26 mouse cellular contexts compared by ENCODE assay signal in genomic region chr8:122779255-122779654, GRCm38 (mm10). TPM values are rescaled to one million over a fixed set of nuclear protein-coding genes. Genes with fewer than 3 reads are reported as not detected.
A peak's percentile ranks its signal among the peaks of the same experiment; 100 is the strongest.
DNase-seq lines count a peak whose midpoint lies in the region; ATAC-seq and TF ChIP-seq lines count a peak whose summit lies in the region.
"Had no signal": no experiment of that assay in that cellular context is flagged by ENCODE, and none has a peak within 500 bp of the region (broad histone marks: within the 10 kb centered on the region; RNA-seq: fewer than 3 reads in every experiment).

No protein-coding gene starts in this region.

- no peak for TF ChIP-seq CTCF in heart, postnatal 0 days (IDR thresholded peaks at IDR 0.05; ENCODE audit: low read depth)
- no peak for TF ChIP-seq CTCF in heart, adult 2 months (IDR thresholded peaks at IDR 0.05)
- no peak for TF ChIP-seq CTCF in layer of hippocampus, adult 2 months (conservative IDR thresholded peaks at IDR 0.05)

- TF ChIP-seq EP300 in heart, postnatal 0 days (IDR thresholded peaks at IDR 0.05; ENCODE audit: low read depth): no peak
- no peak for TF ChIP-seq EP300 in heart, adult 2 months (IDR thresholded peaks at IDR 0.05; ENCODE audit: insufficient read depth, low read depth, low read length)

- H3K9ac ChIP-seq in heart, postnatal 0 days (replicated peaks; ENCODE audit: low read depth, low read length): 0 out of 2 replicates have a peak overlapping the region, but pooled peaks have one; percentile 7
- no peak overlapping the region for H3K9ac ChIP-seq in heart, adult 2 months (ENCODE audit: low read depth, low read length)
- no peak overlapping the region for H3K9ac ChIP-seq in liver, embryonic 16.5 days (ENCODE audit: low read depth, low read length)
- H3K9ac ChIP-seq: embryonic facial prominence, embryonic 12.5 days; embryonic facial prominence, embryonic 15.5 days; hindbrain, embryonic 14.5 days had no signal

- H3K4me1 ChIP-seq in erythroblast, embryonic 14.5 days (ENCODE audit: control insufficient read depth): peaks cover 63% of the 10 kb centered on the region
- H3K4me1 ChIP-seq in heart, postnatal 0 days (ENCODE audit: control insufficient read depth, insufficient read depth): peaks cover 5% of the 10 kb centered on the region
- H3K4me1 ChIP-seq in heart, adult 2 months (ENCODE audit: control insufficient read depth, insufficient read depth, low read length): peaks cover 3% of the 10 kb centered on the region
- peaks cover 76% of the 10 kb centered on the region for H3K4me1 ChIP-seq in megakaryocyte, embryonic 14.5 days
- H3K4me1 ChIP-seq in liver, embryonic 16.5 days (ENCODE audit: control insufficient read depth, low read depth, low read length): peaks cover 3% of the 10 kb centered on the region

- no peak for ATAC-seq in erythroblast, adult 5-6 weeks (replicated peaks; ENCODE audit: low FRiP score, poor library complexity, severe bottlenecking)
- ATAC-seq in heart, postnatal 0 days (ENCODE audit: insufficient read depth, low read depth): no peak
- ATAC-seq in megakaryocyte, adult 5-6 weeks (ENCODE audit: poor library complexity, severe bottlenecking): no peak
- ATAC-seq in liver, embryonic 16.5 days (ENCODE audit: low read depth): peak; percentile 37; the same call in 1 of the 2 replicates
- ATAC-seq: forebrain, embryonic 14.5 days; hindbrain, postnatal 0 days; inflammation-experienced regulatory T-cells, adult 6 months; Patski had no signal

- H3K79me2 ChIP-seq in heart, adult 2 months (replicated peaks; ENCODE audit: control insufficient read depth, insufficient read depth, low read length): no peaks in the 10 kb centered on the region

- H3K9me3 ChIP-seq in erythroblast, embryonic 14.5 days (ENCODE audit: control insufficient read depth, low read length): no peaks in the 10 kb centered on the region
- no peaks in the 10 kb centered on the region for H3K9me3 ChIP-seq in heart, postnatal 0 days (replicated peaks; ENCODE audit: control insufficient read depth, low read length)
- no peaks in the 10 kb centered on the region for H3K9me3 ChIP-seq in megakaryocyte, embryonic 14.5 days
- H3K9me3 ChIP-seq in liver, embryonic 16.5 days (replicated peaks; ENCODE audit: control insufficient read depth, low read length): no peaks in the 10 kb centered on the region
- H3K9me3 ChIP-seq: embryonic facial prominence, embryonic 12.5 days; embryonic facial prominence, embryonic 15.5 days; forebrain, embryonic 10.5 days; heart, embryonic 10.5 days had no signal

- peaks cover 17% of the 10 kb centered on the region for H3K27me3 ChIP-seq in erythroblast, embryonic 14.5 days (ENCODE audit: control insufficient read depth)
- no peaks in the 10 kb centered on the region for H3K27me3 ChIP-seq in heart, postnatal 0 days (ENCODE audit: control insufficient read depth, insufficient read depth, low read length)
- no peaks in the 10 kb centered on the region for H3K27me3 ChIP-seq in heart, adult 2 months (ENCODE audit: control insufficient read depth, insufficient read depth, low read length)
- H3K27me3 ChIP-seq in megakaryocyte, embryonic 14.5 days (replicated peaks): peaks cover 12% of the 10 kb centered on the region
- H3K27me3 ChIP-seq in liver, embryonic 16.5 days (ENCODE audit: control insufficient read depth, insufficient read depth, low read depth, low read length): peaks cover 6% of the 10 kb centered on the region; the same call in 1 of the 2 replicates
- H3K27me3 ChIP-seq: embryonic facial prominence, embryonic 12.5 days; Patski had no signal

- intact Hi-C loops in heart, adult 2 months (cut with DNase I): loop anchor here (10.0 kb wide), 1 partner anchor 94 kb away; no protein-coding TSS in a partner anchor

- peak overlapping the region; percentile 14 for H3K4me3 ChIP-seq in erythroblast, embryonic 14.5 days (replicated peaks)
- no peak overlapping the region for H3K4me3 ChIP-seq in heart, postnatal 0 days (ENCODE audit: low read depth, low read length)
- no peak overlapping the region for H3K4me3 ChIP-seq in heart, adult 2 months
- H3K4me3 ChIP-seq in megakaryocyte, embryonic 14.5 days (replicated peaks): peak overlapping the region; percentile 64
- H3K4me3 ChIP-seq in liver, embryonic 16.5 days (ENCODE audit: low read depth, low read length): no peak overlapping the region
- no peak overlapping the region for H3K4me3 ChIP-seq in layer of hippocampus, adult 2 months
- H3K4me3 ChIP-seq: embryonic facial prominence, embryonic 12.5 days; embryonic facial prominence, embryonic 15.5 days; forebrain, embryonic 10.5 days; heart, embryonic 10.5 days had no signal

- no peak overlapping the region for H3K27ac ChIP-seq in heart, postnatal 0 days (ENCODE audit: low read depth)
- H3K27ac ChIP-seq in heart, adult 2 months: no peak overlapping the region
- no peak overlapping the region for H3K27ac ChIP-seq in liver, embryonic 16.5 days (ENCODE audit: low read length)
- H3K27ac ChIP-seq in layer of hippocampus, adult 2 months: no peak overlapping the region
- H3K27ac ChIP-seq: embryonic facial prominence, embryonic 12.5 days; embryonic facial prominence, embryonic 15.5 days; forebrain, embryonic 10.5 days; heart, embryonic 10.5 days; hindbrain, embryonic 14.5 days; hindbrain, postnatal 0 days had no signal

- peaks cover 42% of the 10 kb centered on the region for H3K36me3 ChIP-seq in erythroblast, embryonic 14.5 days (ENCODE audit: control insufficient read depth)
- peaks cover 22% of the 10 kb centered on the region for H3K36me3 ChIP-seq in heart, postnatal 0 days (replicated peaks; ENCODE audit: control insufficient read depth, insufficient read depth, low read length)
- no peaks in the 10 kb centered on the region for H3K36me3 ChIP-seq in heart, adult 2 months (ENCODE audit: control insufficient read depth, insufficient read depth, low read length)
- peaks cover 52% of the 10 kb centered on the region for H3K36me3 ChIP-seq in megakaryocyte, embryonic 14.5 days (replicated peaks; ENCODE audit: low read length)
- no peaks in the 10 kb centered on the region for H3K36me3 ChIP-seq in liver, embryonic 16.5 days (ENCODE audit: control insufficient read depth, insufficient read depth)

- no peak overlapping the region for H3K4me2 ChIP-seq in heart, postnatal 0 days (ENCODE audit: low read depth, low read length)
- H3K4me2 ChIP-seq in liver, embryonic 16.5 days (ENCODE audit: low read depth, low read length): no peak overlapping the region
- H3K4me2 ChIP-seq: embryonic facial prominence, embryonic 12.5 days; embryonic facial prominence, embryonic 15.5 days; hindbrain, embryonic 14.5 days had no signal

- WGBS in heart, postnatal 0 days: 72% methylated on average over 9 of the region's 9 CpGs
- 74% methylated on average over 9 of the region's 9 CpGs for WGBS in heart, adult 2 months
- 66% methylated on average over 9 of the region's 9 CpGs for WGBS in liver, embryonic 16.5 days (ENCODE audit: insufficient replicate concordance)

- TF ChIP-seq POLR2A in heart, adult 2 months (IDR thresholded peaks at IDR 0.05; ENCODE audit: insufficient read depth, low read depth, low read length): no peak

- DNase-seq in heart, postnatal 0 days (ENCODE audit: low spot score): no peak
- no peak for DNase-seq in heart, adult 2 months
- no peak for DNase-seq in layer of hippocampus, adult 2 months (ENCODE audit: low spot score in 2 of 2)
- DNase-seq: adrenal gland, postnatal 10 days; adrenal gland, postnatal 36 days; cerebellum, adult 18-20 months; cerebellum, adult 9-11 months; cerebellum, postnatal 25 days; gastrocnemius, postnatal 25 days; heart, adult 18-20 months; heart, postnatal 10 days; heart, postnatal 4 days had no signal

RNA-seq across cellular contexts. Expression of gene Acsf3, which starts 4.0 kb away (rescaled TPM):
- polyA plus RNA-seq in erythroblast, embryonic 14.5 days (2012): 2.5 and 2.8 TPM in 2 replicates
- 3.3 TPM in 1 of 2 replicates, not detected in the other for total RNA-seq in erythroblast, adult 5-6 weeks (2015; ENCODE audit: low replicate concordance)
- total RNA-seq in erythroblast, adult 5-6 weeks (2017; ENCODE audit: low replicate concordance): 1.7 and 5.2 TPM in 2 replicates
- 17.7 and 22.6 TPM in 2 replicates for total RNA-seq in heart, postnatal 0 days (2014; rRNA removed; ENCODE audit: low replicate concordance)
- polyA plus RNA-seq in heart, postnatal 0 days (2015; fragmentation: Nextera tagmentation; extraction: Ambion mirVana): 18.1 and 19.3 TPM in 2 replicates
- total RNA-seq in heart, adult 2 months (2021): 10 to 100 TPM; 25.1 to 29.6 TPM
- polyA plus RNA-seq in heart, adult 2 months (2012; rRNA removed): 25.6 and 33.6 TPM in 2 replicates
- 9.9 and 23.1 TPM in 2 replicates for polyA plus RNA-seq in megakaryocyte, embryonic 14.5 days (2012; ENCODE audit: insufficient read depth, low replicate concordance)
- total RNA-seq in megakaryocyte, adult 5-6 weeks (2015): 4.3 and 5.0 TPM in 2 replicates
- 3.9 and 5.9 TPM in 2 replicates for total RNA-seq in megakaryocyte, adult 5-6 weeks (2017)
- 9.1 and 10.3 TPM in 2 replicates for polyA plus RNA-seq in liver, embryonic 16.5 days (2015; fragmentation: Nextera tagmentation; extraction: Ambion mirVana)
- total RNA-seq in layer of hippocampus, adult 2 months (2021): 10 to 100 TPM; 19.2 to 21.7 TPM

Comparison
In these comparisons a context has a peak if more than half of its experiments do, and no peak if none do; other contexts are left out.
1. H3K4me3 ChIP-seq: peak in erythroblast, embryonic 14.5 days (single experiment) and megakaryocyte, embryonic 14.5 days (single experiment); none in heart, postnatal 0 days (single experiment), heart, adult 2 months (single experiment), liver, embryonic 16.5 days (single experiment) and layer of hippocampus, adult 2 months (single experiment).